Mouse (Mus musculus): ENCODE data around the gene Lgals12. TPM values are rescaled to one million over a fixed set of nuclear protein-coding genes. Genes with fewer than 3 reads are reported as not detected.

The Lgals12 gene
- total RNA-seq, 4 experiments from 2014 or later, result 0.22 to 0.63 (median 0.38) TPM

Other genes with a start within 250 kb of the Lgals12 start
- 10 to 100 TPM; 31.8 to 36.3 (median 33.9) TPM for gene Spindoc, start 224.2 kb downstream of the Lgals12 start, total RNA-seq (2022)
- gene 2700081O15Rik, start 189.6 kb downstream of the Lgals12 start, total RNA-seq (2022), result 10 to 100 TPM; 37.1 to 44.0 (median 40.6) TPM
- 100 to 1,000 TPM; 723 to 801 (median 747) TPM for gene Rtn3, start 123.9 kb downstream of the Lgals12 start, total RNA-seq (2022)
- gene Atl3, start 113.2 kb downstream of the Lgals12 start, total RNA-seq (2022), result 10 to 100 TPM; 24.8 to 27.1 (median 26.2) TPM
- gene Pla2g16, start 49.7 kb downstream of the Lgals12 start, total RNA-seq (2022), result 10 to 100 TPM; 40.1 to 48.2 (median 43.3) TPM
- gene Hrasls5, start 5.3 kb upstream of the Lgals12 start, total RNA-seq (2022), result under 1 TPM in 1 of 4 experiments, not detected in 3; 0.55 TPM
- not detected for gene Slc22a19, start 104.1 kb upstream of the Lgals12 start, total RNA-seq (2022)
- gene Slc22a26, start 195.5 kb upstream of the Lgals12 start, total RNA-seq (2022), result not detected